Mouse (Mus musculus) forebrain, postnatal 0 days (tissue): Measurements from ENCODE around the gene Retreg2. TPM values are rescaled to one million over a fixed set of nuclear protein-coding genes. Genes with fewer than 3 reads are reported as not detected.

Experiments used
- ATAC-seq: fragments of 200-750 bp; cut with Nextera tagmentation; 2 replicates; pipeline ENCODE4 v1.8.0; 2017; ENCODE audit warnings: mild to moderate bottlenecking, moderate library complexity
- DNase-seq: peaks from one replicate; pipeline ENCODE4 v3.0.0-alpha.2; 2015
- H3K27ac ChIP-seq: fragments of 300-500 bp; sonication (generic); 2 replicates; pipeline ENCODE4 v1.5.1; 2014; ENCODE audit warnings: low read depth, mild to moderate bottlenecking, antibody characterized with exemption, low read length, moderate library complexity, mixed read lengths
- H3K27me3 ChIP-seq: fragments of 300-500 bp; sonication (generic); 2 replicates; pipeline ENCODE4 v1.6.1; 2014; ENCODE audit warnings: mild to moderate bottlenecking, low read length, mixed read lengths; ENCODE audit not compliant: insufficient read depth
- H3K36me3 ChIP-seq: fragments of 300-500 bp; sonication (generic); 2 replicates; pipeline ENCODE4 v1.6.1; 2014; ENCODE audit warnings: mild to moderate bottlenecking, moderate library complexity; ENCODE audit not compliant: insufficient read depth
- H3K4me1 ChIP-seq: fragments of 300-500 bp; sonication (generic); 2 replicates; pipeline ENCODE4 v1.6.1; 2014; ENCODE audit warnings: antibody characterized with exemption; ENCODE audit not compliant: insufficient read depth
- H3K4me2 ChIP-seq: fragments of 300-500 bp; sonication (generic); 2 replicates; pipeline ENCODE4 v1.6.1; 2014; ENCODE audit warnings: low read depth, mild to moderate bottlenecking, moderate library complexity
- H3K4me3 ChIP-seq: fragments of 300-500 bp; sonication (generic); 2 replicates; pipeline ENCODE4 v1.5.1; 2014; ENCODE audit warnings: low read depth, low read length, mixed read lengths
- H3K9ac ChIP-seq: fragments of 300-500 bp; sonication (generic); 2 replicates; pipeline ENCODE4 v1.6.1; 2014; ENCODE audit warnings: mild to moderate bottlenecking
- H3K9me3 ChIP-seq: fragments of 300-500 bp; sonication (generic); 2 replicates; pipeline ENCODE4 v1.6.1; 2016; ENCODE audit warnings: low read length
- CTCF ChIP-seq: sonication (generic); IDR thresholded peaks from 2 replicates; pipeline ENCODE4 v1.5.1; 2016; ENCODE audit warnings: antibody characterized with exemption, control low read depth, low read depth
- WGBS: fragments of 180-500 bp; shearing (Covaris S2); extraction: QIAGEN DNeasy Blood & Tissue Kit; methylation state at CpG from one replicate; pipeline ENCODE4 v1.1.7; 2014; 5-methylcytosine and 5-hydroxymethylcytosine counted together
- polyA plus RNA-seq: library from polyadenylated mRNA; unstranded; fragments of >200 nt; fragmentation: Nextera tagmentation; extraction: Ambion mirVana; gene quantifications from 2 replicates; pipeline ENCODE4 v1.2.1, GENCODE M21; 2015
- total RNA-seq: library from RNA; depleted of rRNA; stranded (reverse); fragments of >200 nt; gene quantifications from 2 replicates; pipeline ENCODE4 v1.2.3, GENCODE M21; 2014; rRNA removed

Gene Retreg2
- total RNA-seq (141 and 181 TPM in 2 replicates), polyA plus RNA-seq (108 and 121 TPM in 2 replicates)

GRCm38 (mm10) chr1:75142301-75143261 lies at the start of gene Retreg2, which contains the start of gene Cnppd1:
Gene Retreg2, plus strand, starts transcription at chr1:75142778.
Gene Cnppd1, minus strand, starts transcription at chr1:75142711.
- H3K27me3 ChIP-seq = no peaks in the 10 kb centered on the region
- peak within 1 kb of the TSS; percentile 94 for H3K27ac ChIP-seq
- peaks cover 12% of the 10 kb centered on the region for H3K4me1 ChIP-seq
- WGBS = under 1% methylated on average over 86 of the region's 91 CpGs
- TF ChIP-seq CTCF = peak; percentile 75
- DNase-seq (peak; percentile 96), ATAC-seq (peak; percentile 92)
- H3K36me3 ChIP-seq = peaks cover 45% of the 10 kb centered on the region
- H3K4me2 ChIP-seq = peak within 1 kb of the TSS; percentile 92
- H3K9me3 ChIP-seq = no peaks in the 10 kb centered on the region
- H3K4me3 ChIP-seq = peak within 1 kb of the TSS; percentile 96
- H3K9ac ChIP-seq = peak within 1 kb of the TSS; percentile 97

- H3K4me2 ChIP-seq = no peak overlapping the region
- no peaks in the 10 kb centered on the region for H3K4me1 ChIP-seq
- H3K36me3 ChIP-seq = no peaks in the 10 kb centered on the region
- no peak overlapping the region for H3K27ac ChIP-seq
- H3K9me3 ChIP-seq = no peaks in the 10 kb centered on the region
- no peak for DNase-seq
- H3K4me3 ChIP-seq = no peak overlapping the region
- TF ChIP-seq CTCF = no peak
- WGBS = 82% methylated on average over 3 of the region's 3 CpGs
- no peaks in the 10 kb centered on the region for H3K27me3 ChIP-seq
- ATAC-seq = no peak
- no peak overlapping the region for H3K9ac ChIP-seq
Observed at GRCm38 (mm10) chr1:75122211-75122610, 20.4 kb upstream of the Retreg2 start.

- H3K4me3 ChIP-seq = peak within 1 kb of the TSS; percentile 67
- H3K9me3 ChIP-seq = no peaks in the 10 kb centered on the region
- peak within 1 kb of the TSS; percentile 90 for H3K27ac ChIP-seq
- H3K36me3 ChIP-seq = no peaks in the 10 kb centered on the region
- H3K27me3 ChIP-seq = no peaks in the 10 kb centered on the region
- peak within 1 kb of the TSS; percentile 62 for H3K4me2 ChIP-seq
- 3% methylated on average over 56 of the region's 56 CpGs for WGBS
- no peaks in the 10 kb centered on the region for H3K4me1 ChIP-seq
- TF ChIP-seq CTCF = peak; percentile 78
- peak within 1 kb of the TSS; percentile 59 for H3K9ac ChIP-seq
- peak; percentile 98 for DNase-seq
- ATAC-seq = peak; percentile 95
Observed at GRCm38 (mm10) chr1:75124346-75125321, 17.9 kb upstream of the Retreg2 start, which contains the start of gene Nhej1. Gene Nhej1, minus strand, starts transcription at chr1:75125200.

- 39% methylated on average over 5 of the region's 5 CpGs for WGBS
- Histone ChIP-seq H3K4me3 (peak overlapping the region; percentile 67), H3K4me1 (no peaks in the 10 kb centered on the region), H3K4me2 (peak overlapping the region; percentile 62), H3K36me3 (no peaks in the 10 kb centered on the region), H3K27ac (peak overlapping the region; percentile 90), H3K9ac (no peak overlapping the region), H3K9me3 (no peaks in the 10 kb centered on the region), H3K27me3 (no peaks in the 10 kb centered on the region)
- no peak for TF ChIP-seq CTCF
- no peak for DNase-seq
- ATAC-seq = no peak; the same call in 1 of the 2 replicates
Observed at GRCm38 (mm10) chr1:75125418-75125817, 17.2 kb upstream of the Retreg2 start.

GRCm38 (mm10) chr1:75128641-75129040 lies 13.9 kb upstream of the Retreg2 start:
- Histone ChIP-seq H3K9me3 (no peaks in the 10 kb centered on the region), H3K36me3 (no peaks in the 10 kb centered on the region), H3K9ac (no peak overlapping the region), H3K27ac (no peak overlapping the region), H3K27me3 (no peaks in the 10 kb centered on the region), H3K4me1 (no peaks in the 10 kb centered on the region), H3K4me2 (no peak overlapping the region), H3K4me3 (no peak overlapping the region)
- no peak for ATAC-seq
- WGBS = 88% methylated on average over 3 of the region's 3 CpGs
- no peak for DNase-seq
- TF ChIP-seq CTCF = no peak

GRCm38 (mm10) chr1:75133421-75134207 lies 9.0 kb upstream of the Retreg2 start, which contains the start of gene Slc23a3:
Gene Slc23a3, minus strand, starts transcription at chr1:75133890.
- H3K27me3 ChIP-seq = no peaks in the 10 kb centered on the region
- H3K36me3 ChIP-seq = peaks cover 36% of the 10 kb centered on the region
- no peaks in the 10 kb centered on the region for H3K9me3 ChIP-seq
- no peak within 1 kb of the TSS for H3K4me2 ChIP-seq
- no peak for TF ChIP-seq CTCF
- 67% methylated on average over 12 of the region's 12 CpGs for WGBS
- no peak for DNase-seq
- ATAC-seq = no peak
- no peak within 1 kb of the TSS for H3K27ac ChIP-seq
- H3K4me1 ChIP-seq = no peaks in the 10 kb centered on the region
- no peak within 1 kb of the TSS for H3K4me3 ChIP-seq
- H3K9ac ChIP-seq = no peak within 1 kb of the TSS
